Mouse (Mus musculus): ENCODE measurements around the gene Scd4. TPM values are rescaled to one million over a fixed set of nuclear protein-coding genes. Genes with fewer than 3 reads are reported as not detected.

Gene Scd4
- polyA plus RNA-seq (2015; fragmentation: Nextera tagmentation; extraction: Ambion mirVana): 0.18 and 0.19 TPM in 2 replicates

DNA sequence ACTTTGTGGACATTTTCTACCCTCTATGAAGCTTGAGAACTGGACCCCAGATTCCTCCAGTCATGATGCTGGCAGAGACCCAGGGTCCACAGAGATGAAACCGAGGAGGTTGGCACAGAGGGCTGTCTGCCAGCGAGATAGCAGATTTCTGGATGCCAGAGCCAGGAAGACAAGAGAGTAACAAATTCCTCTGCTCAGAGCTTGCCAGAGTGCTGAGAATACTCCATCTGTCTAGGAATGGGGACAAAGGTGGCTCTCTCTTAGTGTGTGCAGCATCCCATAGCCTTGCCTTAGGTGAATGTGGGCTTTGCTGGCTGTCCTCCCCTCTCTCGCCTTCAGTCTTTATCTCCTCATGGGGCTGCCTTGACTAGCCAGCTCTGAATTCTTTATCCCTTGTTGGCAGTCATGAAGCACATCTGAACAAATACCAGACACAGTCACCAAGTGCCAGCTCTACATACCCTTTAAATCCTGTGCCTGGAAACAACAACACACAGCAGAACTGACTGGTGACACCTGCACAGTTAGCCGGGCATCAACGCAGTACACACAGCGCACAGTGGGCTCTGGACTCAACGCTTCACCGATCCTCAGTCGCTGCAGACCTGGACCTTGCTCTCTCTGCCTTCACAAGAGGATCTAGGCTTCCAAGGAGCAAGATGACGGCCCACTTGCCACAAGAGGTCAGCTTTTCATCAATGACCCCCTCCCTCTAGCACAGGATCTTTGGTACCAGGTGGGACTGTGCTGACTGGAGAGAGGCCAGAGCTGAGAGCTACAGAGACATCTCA, at the start of gene Scd4:
Gene Scd4, plus strand, starts transcription at position 260 of the 791 bp plus-strand sequence.
- Histone ChIP-seq H3K4me1 (ENCODE audit: control insufficient read depth, insufficient read depth, low read length) (no peaks in the 10 kb centered on the region), H3K4me3 (ENCODE audit: low read depth, low read length) (no peak within 1 kb of the TSS), H3K9me3 (replicated peaks; ENCODE audit: control insufficient read depth, low read length, poor library complexity, severe bottlenecking) (no peaks in the 10 kb centered on the region), H3K4me2 (ENCODE audit: low read length) (no peak within 1 kb of the TSS), H3K27ac (ENCODE audit: low read length) (no peak within 1 kb of the TSS), H3K9ac (ENCODE audit: low read depth, low read length) (no peak within 1 kb of the TSS), H3K27me3 (ENCODE audit: control insufficient read depth, insufficient read depth, low read depth, low read length) (no peaks in the 10 kb centered on the region), H3K36me3 (ENCODE audit: control insufficient read depth, insufficient read depth, low read length) (no peaks in the 10 kb centered on the region)
- 83% methylated on average over 10 of the region's 10 CpGs for WGBS
- no peak for ATAC-seq

DNA sequence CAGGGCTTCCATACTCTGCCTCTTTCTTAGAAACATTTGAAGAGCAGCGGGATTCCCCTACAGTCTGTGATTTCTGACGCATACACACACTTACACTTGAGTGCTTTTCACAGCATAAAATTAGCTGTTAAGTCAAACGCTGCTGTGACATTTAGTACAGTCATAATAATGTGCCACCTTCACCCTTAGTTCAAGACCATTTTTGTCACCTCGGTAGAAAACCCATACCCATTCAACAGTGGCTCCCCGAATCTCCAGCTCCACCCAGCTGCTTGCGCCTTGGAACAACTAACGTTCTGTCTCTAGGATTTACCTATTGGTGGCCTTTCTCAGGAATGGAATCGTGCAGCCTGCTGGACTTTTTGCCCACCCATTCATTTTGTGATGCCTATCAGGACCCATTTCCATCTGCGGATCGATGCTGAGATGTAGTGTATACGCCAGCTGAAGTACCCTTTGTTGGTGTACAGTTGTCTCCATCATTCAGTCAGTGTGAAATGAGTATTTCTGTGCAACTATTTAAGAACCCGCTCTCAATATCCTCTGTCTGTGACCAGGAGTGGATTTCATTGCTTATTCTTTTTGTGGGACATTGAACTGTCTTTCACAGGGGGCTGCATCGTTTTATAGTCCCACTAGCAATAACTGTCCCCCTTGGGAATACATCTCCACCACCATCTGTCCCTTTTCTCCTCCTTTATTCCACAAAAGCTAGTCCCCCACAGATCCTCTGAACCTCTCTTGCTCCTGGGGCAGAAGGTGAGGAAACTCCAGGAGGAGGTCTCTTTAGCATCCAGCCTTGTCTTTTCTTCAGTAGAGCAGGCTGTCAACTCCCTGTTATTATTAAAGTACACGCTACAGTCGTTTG, 49.5 kb upstream of the Scd4 start:
- peak overlapping the region; percentile 93 for H3K4me2 ChIP-seq (ENCODE audit: low read length)
- peak overlapping the region; percentile 55 for H3K4me3 ChIP-seq (ENCODE audit: low read depth, low read length)
- H3K9ac ChIP-seq (ENCODE audit: low read depth, low read length): peak overlapping the region; percentile 71
- no peaks in the 10 kb centered on the region for H3K27me3 ChIP-seq (ENCODE audit: control insufficient read depth, insufficient read depth, low read depth, low read length)
- peak overlapping the region; percentile 97 for H3K27ac ChIP-seq (ENCODE audit: low read length)
- ATAC-seq: no peak
- H3K9me3 ChIP-seq (replicated peaks; ENCODE audit: control insufficient read depth, low read length, poor library complexity, severe bottlenecking): no peaks in the 10 kb centered on the region
- H3K4me1 ChIP-seq (ENCODE audit: control insufficient read depth, insufficient read depth, low read length): peaks cover 30% of the 10 kb centered on the region
- no peaks in the 10 kb centered on the region for H3K36me3 ChIP-seq (ENCODE audit: control insufficient read depth, insufficient read depth, low read length)
- WGBS: 22% methylated on average over 15 of the region's 15 CpGs

DNA sequence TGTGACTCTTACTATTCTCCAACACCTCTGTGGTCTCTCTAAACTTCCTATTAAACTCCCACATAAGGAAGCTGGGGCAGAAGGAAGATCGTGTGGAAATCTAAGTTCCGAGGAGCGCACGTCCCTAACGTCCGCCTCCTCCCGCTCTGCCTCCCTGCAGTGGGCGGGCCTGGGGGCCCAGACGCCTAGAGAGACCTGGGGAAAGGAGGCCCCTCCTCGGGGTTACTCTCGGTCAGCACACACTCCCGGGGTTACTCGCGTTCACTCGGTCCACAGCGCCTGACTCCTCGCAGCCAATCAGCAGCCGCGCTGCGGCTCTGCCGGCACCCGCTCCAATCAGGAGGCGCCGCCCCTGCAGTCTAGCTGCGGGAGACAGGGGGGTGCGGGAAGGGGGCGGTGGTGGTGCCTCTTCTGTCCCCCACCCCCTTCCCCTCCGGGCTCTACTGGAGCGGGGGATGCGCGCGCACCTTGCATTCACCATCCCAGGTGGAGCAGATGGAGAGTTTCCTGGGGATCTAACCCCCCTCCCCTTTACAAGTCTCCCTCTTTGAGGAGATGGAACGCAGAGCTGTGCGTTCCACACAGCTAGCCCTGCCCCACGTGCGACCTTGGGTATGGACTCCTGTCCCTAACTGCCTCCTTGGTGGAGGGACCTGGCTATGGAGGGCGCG, 48.7 kb upstream of the Scd4 start:
- Histone ChIP-seq H3K9ac (ENCODE audit: low read depth, low read length) (peak overlapping the region; percentile 71), H3K4me3 (ENCODE audit: low read depth, low read length) (peak overlapping the region; percentile 55), H3K9me3 (replicated peaks; ENCODE audit: control insufficient read depth, low read length, poor library complexity, severe bottlenecking) (no peaks in the 10 kb centered on the region), H3K36me3 (ENCODE audit: control insufficient read depth, insufficient read depth, low read length) (no peaks in the 10 kb centered on the region), H3K4me1 (ENCODE audit: control insufficient read depth, insufficient read depth, low read length) (peaks cover 30% of the 10 kb centered on the region), H3K27me3 (ENCODE audit: control insufficient read depth, insufficient read depth, low read depth, low read length) (no peaks in the 10 kb centered on the region), H3K27ac (ENCODE audit: low read length) (peak overlapping the region; percentile 97), H3K4me2 (ENCODE audit: low read length) (peak overlapping the region; percentile 93)
- WGBS: 0% methylated on average over 35 of the region's 38 CpGs
- peak; percentile 97 for ATAC-seq

DNA sequence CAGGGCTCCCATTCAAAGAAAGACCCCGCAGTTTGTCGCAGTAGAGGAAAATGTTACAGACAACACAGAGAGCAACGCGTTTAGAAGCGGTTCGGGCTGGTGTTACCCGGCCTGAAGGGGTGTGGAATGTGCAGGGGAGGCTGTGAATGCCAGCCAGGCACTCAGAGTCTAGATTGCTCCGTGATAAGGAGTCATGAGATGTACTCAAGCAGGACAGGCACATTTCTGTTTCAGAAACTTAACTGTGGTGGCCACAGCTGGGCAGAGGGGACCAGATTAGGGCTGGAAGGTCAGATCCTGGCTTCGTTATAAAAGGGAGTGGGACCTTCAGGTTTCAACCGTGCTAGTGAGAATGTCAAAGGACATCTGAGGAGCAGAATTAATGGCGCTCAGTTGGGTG, 48.2 kb upstream of the Scd4 start:
- Histone ChIP-seq H3K4me3 (ENCODE audit: low read depth, low read length) (peak overlapping the region; percentile 55), H3K4me2 (ENCODE audit: low read length) (peak overlapping the region; percentile 93), H3K27ac (ENCODE audit: low read length) (peak overlapping the region; percentile 97), H3K4me1 (ENCODE audit: control insufficient read depth, insufficient read depth, low read length) (peaks cover 30% of the 10 kb centered on the region), H3K9ac (ENCODE audit: low read depth, low read length) (peak overlapping the region; percentile 71), H3K27me3 (ENCODE audit: control insufficient read depth, insufficient read depth, low read depth, low read length) (no peaks in the 10 kb centered on the region), H3K36me3 (ENCODE audit: control insufficient read depth, insufficient read depth, low read length) (no peaks in the 10 kb centered on the region), H3K9me3 (replicated peaks; ENCODE audit: control insufficient read depth, low read length, poor library complexity, severe bottlenecking) (no peaks in the 10 kb centered on the region)
- peak; percentile 54 for ATAC-seq
- WGBS: 1% methylated on average over 11 of the region's 11 CpGs

DNA sequence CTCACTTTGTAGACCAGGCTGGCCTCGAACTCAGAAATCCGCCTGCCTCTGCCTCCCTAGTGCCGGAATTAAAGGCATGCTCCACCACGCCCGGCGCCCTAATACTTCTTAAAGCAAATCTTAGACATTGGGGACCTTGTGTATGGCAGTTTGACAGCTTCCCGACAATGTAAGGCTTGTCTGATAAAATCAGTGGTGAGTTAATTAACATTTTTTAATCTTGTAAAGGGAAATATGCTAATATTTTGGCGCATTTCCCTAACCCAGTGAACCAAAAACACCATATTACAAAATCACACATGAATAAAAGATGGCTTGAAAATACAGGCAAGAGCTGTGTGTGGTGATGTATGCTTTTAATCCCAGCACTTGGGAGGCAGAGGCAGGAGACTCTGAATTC, 47.3 kb upstream of the Scd4 start:
- Histone ChIP-seq H3K27me3 (ENCODE audit: control insufficient read depth, insufficient read depth, low read depth, low read length) (no peaks in the 10 kb centered on the region), H3K4me3 (ENCODE audit: low read depth, low read length) (no peak overlapping the region), H3K4me2 (ENCODE audit: low read length) (no peak overlapping the region), H3K9ac (ENCODE audit: low read depth, low read length) (no peak overlapping the region), H3K4me1 (ENCODE audit: control insufficient read depth, insufficient read depth, low read length) (peaks cover 28% of the 10 kb centered on the region), H3K27ac (ENCODE audit: low read length) (no peak overlapping the region), H3K36me3 (ENCODE audit: control insufficient read depth, insufficient read depth, low read length) (no peaks in the 10 kb centered on the region), H3K9me3 (replicated peaks; ENCODE audit: control insufficient read depth, low read length, poor library complexity, severe bottlenecking) (no peaks in the 10 kb centered on the region)
- ATAC-seq: no peak
- WGBS: 86% methylated on average over 8 of the region's 8 CpGs

DNA sequence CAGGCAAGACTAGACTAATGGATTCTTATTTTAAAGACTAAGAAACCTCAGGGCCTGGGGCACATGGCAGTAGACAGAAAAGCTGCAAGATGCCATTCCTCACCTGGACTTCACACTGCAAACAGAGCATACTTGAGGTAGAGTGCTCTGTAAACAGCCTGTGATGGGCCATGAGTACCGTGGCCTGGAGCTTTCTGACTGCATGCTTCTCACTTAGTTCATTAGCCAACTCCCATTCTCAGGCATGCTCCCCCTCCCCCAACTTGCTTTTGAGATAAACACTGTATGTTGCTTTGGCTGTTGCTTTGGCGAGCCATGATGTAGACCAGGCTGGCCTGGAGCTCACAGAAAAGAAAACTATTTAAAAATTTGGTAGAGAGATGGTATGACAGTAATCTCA, 46.8 kb upstream of the Scd4 start:
- ATAC-seq: no peak

DNA sequence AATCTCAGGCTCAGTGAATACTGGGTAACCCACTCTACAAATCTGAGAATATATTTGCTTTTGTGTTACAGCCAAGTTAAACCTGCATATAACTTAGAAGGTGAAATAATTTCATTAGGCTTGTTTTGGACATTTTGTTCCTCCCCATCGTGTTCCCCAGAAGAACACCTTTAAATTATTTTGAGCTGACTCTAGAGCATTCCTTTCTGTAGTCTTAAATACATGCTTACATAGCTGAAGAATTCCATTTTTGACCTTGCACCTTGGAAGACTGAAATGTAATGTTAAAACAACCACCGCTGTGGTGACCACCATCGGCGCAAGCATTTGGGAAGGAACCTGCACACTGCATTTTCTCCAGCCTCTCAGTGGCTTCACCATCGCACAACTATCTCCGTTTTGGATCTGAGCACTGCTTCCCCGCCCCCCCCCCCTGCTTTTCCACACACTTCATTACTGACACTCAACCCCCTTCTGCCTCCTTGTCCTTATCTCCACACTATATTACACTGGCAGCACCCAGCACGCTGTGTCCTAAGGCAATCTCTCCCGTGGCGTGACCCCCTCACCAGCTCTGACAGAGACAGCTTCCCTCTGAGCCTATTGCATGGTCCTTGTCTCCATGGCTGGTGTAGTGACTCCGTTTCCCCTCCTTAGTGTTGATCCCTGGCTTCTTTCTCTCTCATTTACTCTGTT, 45.3 kb upstream of the Scd4 start:
- H3K4me2 ChIP-seq (ENCODE audit: low read length): no peak overlapping the region
- 79% methylated on average over 11 of the region's 11 CpGs for WGBS
- no peaks in the 10 kb centered on the region for H3K27me3 ChIP-seq (ENCODE audit: control insufficient read depth, insufficient read depth, low read depth, low read length)
- H3K9ac ChIP-seq (ENCODE audit: low read depth, low read length): no peak overlapping the region
- H3K36me3 ChIP-seq (ENCODE audit: control insufficient read depth, insufficient read depth, low read length): no peaks in the 10 kb centered on the region
- no peaks in the 10 kb centered on the region for H3K9me3 ChIP-seq (replicated peaks; ENCODE audit: control insufficient read depth, low read length, poor library complexity, severe bottlenecking)
- no peak overlapping the region for H3K27ac ChIP-seq (ENCODE audit: low read length)
- ATAC-seq: no peak
- H3K4me3 ChIP-seq (ENCODE audit: low read depth, low read length): no peak overlapping the region
- peaks cover 26% of the 10 kb centered on the region for H3K4me1 ChIP-seq (ENCODE audit: control insufficient read depth, insufficient read depth, low read length)

More for the DNA sequence above, 46.8 kb upstream of the Scd4 start:
- Histone ChIP-seq H3K27me3 (ENCODE audit: control insufficient read depth, insufficient read depth, low read depth, low read length) (no peaks in the 10 kb centered on the region), H3K4me3 (ENCODE audit: low read depth, low read length) (no peak overlapping the region), H3K9me3 (replicated peaks; ENCODE audit: control insufficient read depth, low read length, poor library complexity, severe bottlenecking) (no peaks in the 10 kb centered on the region), H3K4me2 (ENCODE audit: low read length) (no peak overlapping the region), H3K4me1 (ENCODE audit: control insufficient read depth, insufficient read depth, low read length) (peaks cover 24% of the 10 kb centered on the region), H3K27ac (ENCODE audit: low read length) (no peak overlapping the region), H3K36me3 (ENCODE audit: control insufficient read depth, insufficient read depth, low read length) (no peaks in the 10 kb centered on the region), H3K9ac (ENCODE audit: low read depth, low read length) (no peak overlapping the region)
- 70% methylated on average over 2 of the region's 2 CpGs for WGBS

DNA sequence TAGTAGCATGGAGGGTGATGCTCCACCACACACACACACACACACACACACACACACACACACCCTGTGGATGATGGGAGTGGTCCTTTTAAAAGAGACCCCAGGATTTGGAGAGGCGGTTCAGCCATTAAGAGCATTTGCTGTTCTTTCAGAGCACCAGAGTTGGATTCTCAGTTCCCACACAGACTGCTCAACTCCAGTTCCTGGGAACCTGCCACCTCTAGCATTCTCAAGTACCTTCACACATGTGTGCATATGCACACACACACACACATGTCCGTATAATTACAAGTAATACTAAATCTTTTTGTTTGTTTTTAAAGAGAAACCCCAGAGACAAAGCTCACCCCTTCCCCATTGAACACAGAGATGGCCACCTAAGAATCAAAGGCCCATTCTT, 40.8 kb upstream of the Scd4 start:
- Histone ChIP-seq H3K9me3 (replicated peaks; ENCODE audit: control insufficient read depth, low read length, poor library complexity, severe bottlenecking) (no peaks in the 10 kb centered on the region), H3K36me3 (ENCODE audit: control insufficient read depth, insufficient read depth, low read length) (no peaks in the 10 kb centered on the region), H3K4me1 (ENCODE audit: control insufficient read depth, insufficient read depth, low read length) (peaks cover 25% of the 10 kb centered on the region), H3K27me3 (ENCODE audit: control insufficient read depth, insufficient read depth, low read depth, low read length) (no peaks in the 10 kb centered on the region), H3K4me2 (ENCODE audit: low read length) (peak overlapping the region; percentile 81), H3K4me3 (ENCODE audit: low read depth, low read length) (no peak overlapping the region), H3K27ac (ENCODE audit: low read length) (peak overlapping the region; percentile 99), H3K9ac (ENCODE audit: low read depth, low read length) (no peak overlapping the region)
- WGBS: 66% methylated on average over 2 of the region's 2 CpGs
- no peak for ATAC-seq

Measured in midbrain, embryonic 16.5 days (tissue).